Mouse (Mus musculus): ENCODE measurements around the gene Ralgapa2. TPM values are rescaled to one million over a fixed set of nuclear protein-coding genes. Genes with fewer than 3 reads are reported as not detected.

Ralgapa2 gene
- polyA plus RNA-seq, 1 experiment from 2014 or later = 10.6 TPM

DNA sequence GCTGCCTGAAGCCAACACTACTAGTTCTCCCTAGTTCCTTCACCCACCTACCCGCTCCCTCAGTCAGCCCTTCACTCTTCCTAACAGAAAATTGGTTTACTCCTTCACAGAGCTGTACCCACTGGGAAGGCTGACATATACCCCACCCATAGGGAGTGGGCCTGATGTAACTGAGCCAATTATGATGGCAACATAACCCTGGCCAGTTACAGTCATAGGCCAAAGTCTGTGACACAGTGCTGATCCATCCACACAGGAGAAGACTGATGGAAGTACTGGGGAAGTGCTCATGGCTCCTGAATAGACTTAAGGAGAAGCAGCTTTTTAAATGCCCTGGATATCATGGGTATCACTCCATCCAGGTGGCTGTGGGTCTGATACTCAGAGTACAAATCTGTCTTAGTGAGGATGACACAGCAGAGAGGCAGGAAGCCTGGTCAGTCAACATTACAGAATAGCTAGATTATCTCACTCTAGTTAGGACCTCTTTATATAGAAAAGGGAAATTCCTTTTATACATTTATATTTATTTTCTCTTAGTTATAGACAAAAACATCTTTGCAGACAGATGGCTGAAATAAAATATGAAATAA is 18.7 kb downstream of the Ralgapa2 start:
- Histone ChIP-seq H3K4me2 (no peak overlapping the region), H3K9ac (ENCODE audit: low read depth, low read length) (no peak overlapping the region), H3K9me3 (replicated peaks; ENCODE audit: control insufficient read depth, low read length) (no peaks in the 10 kb centered on the region), H3K27ac (ENCODE audit: low read depth, low read length) (no peak overlapping the region), H3K27me3 (ENCODE audit: control insufficient read depth, insufficient read depth, low read length) (no peaks in the 10 kb centered on the region), H3K36me3 (ENCODE audit: control insufficient read depth, insufficient read depth, low read length) (no peaks in the 10 kb centered on the region), H3K4me1 (ENCODE audit: control insufficient read depth, insufficient read depth, low read length) (peaks cover 6% of the 10 kb centered on the region), H3K4me3 (ENCODE audit: low read depth, low read length) (no peak overlapping the region)
- no peak for ATAC-seq (replicated peaks; ENCODE audit: insufficient number of reproducible peaks, low FRiP score, low TSS enrichment)
- 84% methylated on average over 1 of the region's 1 CpGs for WGBS (ENCODE audit: insufficient replicate concordance)

DNA sequence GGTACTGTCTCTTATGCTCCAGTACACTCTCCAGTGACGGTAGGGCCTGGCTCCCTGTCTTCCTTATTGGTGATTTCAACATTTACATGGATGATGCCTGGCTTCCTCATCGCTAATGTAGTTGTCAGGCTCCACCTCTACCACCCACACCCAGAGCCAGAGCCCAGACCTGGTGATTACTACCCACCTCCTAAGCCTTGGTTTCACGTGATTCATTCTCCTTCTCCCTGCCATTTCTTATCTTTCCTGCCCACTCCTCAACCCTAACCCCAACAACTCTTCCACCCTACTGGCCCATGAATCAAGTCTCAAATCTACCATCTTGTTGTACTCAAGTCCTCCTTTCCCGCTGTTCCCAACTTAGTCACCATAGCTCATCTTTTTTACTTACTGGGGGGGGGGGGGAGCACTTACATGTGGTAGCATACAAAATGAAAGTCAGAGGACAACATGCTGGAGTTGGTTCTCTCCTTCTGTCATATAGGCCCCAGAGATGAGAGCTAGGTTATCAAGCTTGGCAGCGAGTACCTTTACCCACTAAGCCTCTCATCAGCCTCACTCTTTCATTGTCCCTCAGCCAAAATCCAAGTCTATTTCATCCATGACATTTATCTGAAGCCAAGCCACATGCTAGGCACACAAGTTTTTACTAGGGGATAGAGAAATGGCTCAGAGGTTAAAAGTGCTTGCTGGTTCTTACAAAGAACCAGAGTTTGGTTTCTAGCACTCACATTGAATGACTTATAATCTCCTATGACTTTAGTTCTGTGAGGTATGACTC is 20.1 kb downstream of the Ralgapa2 start:
- Histone ChIP-seq H3K27me3 (ENCODE audit: control insufficient read depth, insufficient read depth, low read length) (no peaks in the 10 kb centered on the region), H3K9me3 (replicated peaks; ENCODE audit: control insufficient read depth, low read length) (no peaks in the 10 kb centered on the region), H3K9ac (ENCODE audit: low read depth, low read length) (no peak overlapping the region), H3K4me3 (ENCODE audit: low read depth, low read length) (no peak overlapping the region), H3K4me2 (no peak overlapping the region), H3K27ac (ENCODE audit: low read depth, low read length) (no peak overlapping the region), H3K4me1 (ENCODE audit: control insufficient read depth, insufficient read depth, low read length) (peaks cover 9% of the 10 kb centered on the region), H3K36me3 (ENCODE audit: control insufficient read depth, insufficient read depth, low read length) (no peaks in the 10 kb centered on the region)
- whole genome bisulfite sequencing (ENCODE audit: insufficient replicate concordance) = 86% methylated on average over 5 of the region's 5 CpGs
- no peak for ATAC-seq (replicated peaks; ENCODE audit: insufficient number of reproducible peaks, low FRiP score, low TSS enrichment)

DNA sequence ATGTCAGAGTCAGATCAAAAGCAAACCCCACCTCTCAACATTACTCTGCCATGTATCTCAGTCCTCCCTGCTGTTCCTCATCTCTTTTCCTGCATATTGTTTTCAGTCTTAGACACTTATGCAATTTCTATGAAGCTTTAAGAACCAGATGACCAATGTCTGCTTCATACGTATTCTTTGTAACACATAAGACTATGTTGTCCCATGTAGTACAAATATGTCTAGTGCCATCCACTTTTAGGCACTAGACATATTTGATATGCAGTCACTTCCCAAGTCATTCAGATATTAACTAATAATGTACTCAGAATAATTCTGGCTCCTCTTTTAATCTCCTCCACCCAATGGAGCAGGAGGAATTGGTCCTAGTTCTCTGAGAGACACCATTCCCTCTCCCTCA is 21.2 kb downstream of the Ralgapa2 start:
- Histone ChIP-seq H3K4me2 (no peak overlapping the region), H3K9me3 (replicated peaks; ENCODE audit: control insufficient read depth, low read length) (no peaks in the 10 kb centered on the region), H3K4me1 (ENCODE audit: control insufficient read depth, insufficient read depth, low read length) (peaks cover 13% of the 10 kb centered on the region), H3K4me3 (ENCODE audit: low read depth, low read length) (no peak overlapping the region), H3K36me3 (ENCODE audit: control insufficient read depth, insufficient read depth, low read length) (no peaks in the 10 kb centered on the region), H3K27ac (ENCODE audit: low read depth, low read length) (no peak overlapping the region), H3K27me3 (ENCODE audit: control insufficient read depth, insufficient read depth, low read length) (no peaks in the 10 kb centered on the region), H3K9ac (ENCODE audit: low read depth, low read length) (no peak overlapping the region)
- WGBS (ENCODE audit: insufficient replicate concordance) = 95% methylated on average over 1 of the region's 1 CpGs
- ATAC-seq (replicated peaks; ENCODE audit: insufficient number of reproducible peaks, low FRiP score, low TSS enrichment) = no peak

DNA sequence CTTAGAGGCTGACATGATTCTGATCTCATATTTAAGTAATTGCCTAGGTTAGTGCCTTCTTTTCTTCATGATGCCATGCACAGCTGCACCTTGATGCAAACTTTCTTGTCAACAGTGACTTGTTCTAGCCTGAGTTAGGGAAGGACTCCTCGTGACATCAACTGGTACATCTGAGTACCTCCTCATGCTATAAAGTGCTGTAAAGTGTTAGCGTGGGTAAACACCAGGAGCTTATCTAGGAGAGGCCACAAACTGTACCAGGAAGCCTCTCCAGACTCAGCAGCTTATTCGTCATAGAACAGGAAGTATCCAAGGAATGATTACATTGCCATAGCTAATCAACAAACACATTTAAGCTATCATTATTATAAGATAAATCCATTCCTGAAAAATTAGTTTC is 23.9 kb downstream of the Ralgapa2 start:
- Histone ChIP-seq H3K9ac (ENCODE audit: low read depth, low read length) (no peak overlapping the region), H3K4me3 (ENCODE audit: low read depth, low read length) (no peak overlapping the region), H3K36me3 (ENCODE audit: control insufficient read depth, insufficient read depth, low read length) (0 out of 2 replicates have a peak, but pooled peaks cover 2% of the 10 kb centered on the region), H3K4me2 (no peak overlapping the region), H3K27me3 (ENCODE audit: control insufficient read depth, insufficient read depth, low read length) (no peaks in the 10 kb centered on the region), H3K27ac (ENCODE audit: low read depth, low read length) (no peak overlapping the region), H3K9me3 (replicated peaks; ENCODE audit: control insufficient read depth, low read length) (no peaks in the 10 kb centered on the region), H3K4me1 (ENCODE audit: control insufficient read depth, insufficient read depth, low read length) (peaks cover 13% of the 10 kb centered on the region)
- ATAC-seq (replicated peaks; ENCODE audit: insufficient number of reproducible peaks, low FRiP score, low TSS enrichment) = no peak
- 63% methylated on average over 3 of the region's 3 CpGs for WGBS (ENCODE audit: insufficient replicate concordance)

DNA sequence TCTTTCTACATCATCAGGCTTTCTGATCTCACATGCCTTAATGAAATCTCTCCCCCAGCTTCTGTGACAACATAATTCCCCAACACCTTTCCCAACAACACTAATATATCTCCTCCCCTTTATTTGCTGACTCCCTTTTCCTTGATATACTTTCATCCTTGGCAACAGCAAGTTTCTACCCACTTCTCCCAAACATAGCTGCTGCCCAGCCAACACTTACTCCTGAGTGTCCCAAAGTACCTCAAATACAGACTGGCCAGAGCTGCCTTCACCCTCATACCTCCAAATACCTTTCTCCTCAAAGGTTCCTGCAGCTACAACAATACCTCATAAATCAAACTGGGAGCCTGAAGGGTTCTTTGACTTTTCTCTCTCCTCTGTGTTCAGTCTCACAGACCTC is 29.3 kb downstream of the Ralgapa2 start:
- Histone ChIP-seq H3K4me1 (ENCODE audit: control insufficient read depth, insufficient read depth, low read length) (peaks cover 11% of the 10 kb centered on the region), H3K27me3 (ENCODE audit: control insufficient read depth, insufficient read depth, low read length) (no peaks in the 10 kb centered on the region), H3K36me3 (ENCODE audit: control insufficient read depth, insufficient read depth, low read length) (0 out of 2 replicates have a peak, but pooled peaks cover 2% of the 10 kb centered on the region), H3K9ac (ENCODE audit: low read depth, low read length) (no peak overlapping the region), H3K4me2 (no peak overlapping the region), H3K9me3 (replicated peaks; ENCODE audit: control insufficient read depth, low read length) (no peaks in the 10 kb centered on the region), H3K27ac (ENCODE audit: low read depth, low read length) (no peak overlapping the region), H3K4me3 (ENCODE audit: low read depth, low read length) (no peak overlapping the region)
- ATAC-seq (replicated peaks; ENCODE audit: insufficient number of reproducible peaks, low FRiP score, low TSS enrichment) = no peak

DNA sequence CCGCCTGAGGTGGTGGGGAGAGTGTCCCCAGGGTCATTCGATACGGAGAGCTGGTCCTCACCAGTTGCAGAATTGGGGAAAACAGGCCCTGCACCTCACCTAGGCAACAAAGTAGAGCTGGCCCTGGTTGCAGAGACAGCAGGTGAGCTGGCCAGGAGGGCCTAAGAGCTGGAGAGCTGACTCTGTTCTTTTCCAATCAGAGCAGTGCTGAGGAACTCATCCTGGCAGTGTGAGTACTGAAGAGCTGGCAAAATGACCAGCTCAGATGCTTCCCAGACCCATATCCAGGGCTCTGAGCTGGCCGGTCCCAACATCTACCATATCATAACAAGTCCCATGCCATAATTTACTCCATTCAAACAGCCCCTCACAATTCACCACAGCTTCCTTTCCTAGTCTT is 34.7 kb downstream of the Ralgapa2 start:
- Histone ChIP-seq H3K4me1 (ENCODE audit: control insufficient read depth, insufficient read depth, low read length) (no peaks in the 10 kb centered on the region), H3K4me2 (no peak overlapping the region), H3K36me3 (ENCODE audit: control insufficient read depth, insufficient read depth, low read length) (no peaks in the 10 kb centered on the region), H3K4me3 (ENCODE audit: low read depth, low read length) (no peak overlapping the region), H3K27ac (ENCODE audit: low read depth, low read length) (no peak overlapping the region), H3K27me3 (ENCODE audit: control insufficient read depth, insufficient read depth, low read length) (no peaks in the 10 kb centered on the region), H3K9me3 (replicated peaks; ENCODE audit: control insufficient read depth, low read length) (no peaks in the 10 kb centered on the region), H3K9ac (ENCODE audit: low read depth, low read length) (no peak overlapping the region)
- no peak for ATAC-seq (replicated peaks; ENCODE audit: insufficient number of reproducible peaks, low FRiP score, low TSS enrichment)
- 92% methylated on average over 4 of the region's 4 CpGs for whole genome bisulfite sequencing (ENCODE audit: insufficient replicate concordance)

DNA sequence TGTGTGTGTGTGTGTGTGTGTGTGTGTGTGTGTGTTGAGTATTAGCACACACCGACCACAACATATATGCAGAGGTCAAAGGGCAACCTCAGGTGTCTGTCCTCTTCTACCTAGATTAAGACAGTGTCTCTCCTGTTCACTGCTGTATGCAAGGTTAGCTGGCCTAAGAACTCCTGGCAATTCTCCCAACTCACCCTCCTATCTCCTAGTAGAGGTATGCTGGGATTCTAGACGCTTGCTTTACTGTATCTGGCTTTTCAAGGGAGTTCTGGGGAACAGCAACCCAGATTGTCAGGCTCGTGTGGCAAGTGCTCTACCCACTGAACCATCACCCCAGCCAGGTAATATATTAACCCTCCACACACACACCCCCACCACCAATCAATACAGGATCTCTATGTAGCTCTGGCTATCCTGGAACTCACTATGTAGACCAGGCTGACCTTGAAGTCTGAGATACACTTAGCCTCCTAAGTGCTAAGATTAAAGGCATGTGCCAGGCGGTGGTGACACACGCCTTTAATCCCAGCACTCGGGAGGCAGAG is 35.6 kb downstream of the Ralgapa2 start:
- Histone ChIP-seq H3K9me3 (replicated peaks; ENCODE audit: control insufficient read depth, low read length) (no peaks in the 10 kb centered on the region), H3K27ac (ENCODE audit: low read depth, low read length) (no peak overlapping the region), H3K4me3 (ENCODE audit: low read depth, low read length) (no peak overlapping the region), H3K4me1 (ENCODE audit: control insufficient read depth, insufficient read depth, low read length) (no peaks in the 10 kb centered on the region), H3K4me2 (no peak overlapping the region), H3K36me3 (ENCODE audit: control insufficient read depth, insufficient read depth, low read length) (no peaks in the 10 kb centered on the region), H3K9ac (ENCODE audit: low read depth, low read length) (no peak overlapping the region), H3K27me3 (ENCODE audit: control insufficient read depth, insufficient read depth, low read length) (no peaks in the 10 kb centered on the region)
- 72% methylated on average over 6 of the region's 6 CpGs for WGBS (ENCODE audit: insufficient replicate concordance)
- ATAC-seq (replicated peaks; ENCODE audit: insufficient number of reproducible peaks, low FRiP score, low TSS enrichment) = no peak

DNA sequence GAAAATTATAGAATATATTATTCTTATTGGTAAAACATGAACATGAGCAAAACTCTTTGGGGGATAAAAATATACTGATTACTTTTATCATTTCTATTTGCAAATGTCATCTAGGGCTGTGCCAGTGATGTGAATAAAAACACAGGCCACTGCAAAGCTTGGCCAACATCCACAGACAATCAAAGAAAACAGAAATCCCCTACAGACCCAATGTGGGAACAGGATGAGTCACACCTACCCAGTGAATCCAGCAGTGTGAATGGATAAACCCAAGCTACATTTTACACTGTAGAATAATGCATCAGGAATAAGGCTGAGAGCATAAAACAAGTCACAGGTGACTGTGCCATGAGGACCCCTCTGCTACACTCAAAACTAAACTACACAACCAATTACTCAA is 36.1 kb downstream of the Ralgapa2 start:
- no peak overlapping the region for H3K4me2 ChIP-seq
- no peaks in the 10 kb centered on the region for H3K9me3 ChIP-seq (replicated peaks; ENCODE audit: control insufficient read depth, low read length)
- no peaks in the 10 kb centered on the region for H3K27me3 ChIP-seq (ENCODE audit: control insufficient read depth, insufficient read depth, low read length)
- no peak overlapping the region for H3K9ac ChIP-seq (ENCODE audit: low read depth, low read length)
- no peak overlapping the region for H3K4me3 ChIP-seq (ENCODE audit: low read depth, low read length)
- ATAC-seq (replicated peaks; ENCODE audit: insufficient number of reproducible peaks, low FRiP score, low TSS enrichment) = no peak
- H3K27ac ChIP-seq (ENCODE audit: low read depth, low read length) = no peak overlapping the region
- peaks cover 2% of the 10 kb centered on the region; the same call in 1 of the 2 replicates for H3K4me1 ChIP-seq (ENCODE audit: control insufficient read depth, insufficient read depth, low read length)
- no peaks in the 10 kb centered on the region for H3K36me3 ChIP-seq (ENCODE audit: control insufficient read depth, insufficient read depth, low read length)

DNA sequence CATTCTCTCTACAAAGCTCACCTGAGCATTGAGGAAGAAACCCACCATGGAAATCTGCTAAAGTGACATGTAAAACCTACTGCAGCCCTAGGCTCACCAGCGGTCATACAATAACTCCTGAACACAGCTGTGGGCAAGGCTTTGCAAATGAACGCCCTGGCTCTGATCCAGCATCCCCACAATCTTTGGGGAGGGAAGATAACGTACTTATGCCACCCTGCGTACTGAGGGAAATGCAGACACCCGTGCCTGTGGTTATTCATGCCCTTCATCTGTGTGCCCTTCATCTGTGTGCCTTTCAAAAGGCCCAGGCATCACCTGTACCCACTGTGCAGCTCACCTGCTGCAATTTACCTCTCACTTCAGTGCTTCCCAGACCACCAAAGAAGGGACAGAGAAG is 41.2 kb downstream of the Ralgapa2 start:
- no peaks in the 10 kb centered on the region for H3K27me3 ChIP-seq (ENCODE audit: control insufficient read depth, insufficient read depth, low read length)
- H3K4me1 ChIP-seq (ENCODE audit: control insufficient read depth, insufficient read depth, low read length) = peaks cover 3% of the 10 kb centered on the region; the same call in 1 of the 2 replicates
- no peaks in the 10 kb centered on the region for H3K9me3 ChIP-seq (replicated peaks; ENCODE audit: control insufficient read depth, low read length)
- no peak overlapping the region for H3K27ac ChIP-seq (ENCODE audit: low read depth, low read length)
- H3K4me2 ChIP-seq = no peak overlapping the region
- no peak for ATAC-seq (replicated peaks; ENCODE audit: insufficient number of reproducible peaks, low FRiP score, low TSS enrichment)
- no peaks in the 10 kb centered on the region for H3K36me3 ChIP-seq (ENCODE audit: control insufficient read depth, insufficient read depth, low read length)
- H3K9ac ChIP-seq (ENCODE audit: low read depth, low read length) = no peak overlapping the region
- WGBS (ENCODE audit: insufficient replicate concordance) = 37% methylated on average over 5 of the region's 5 CpGs
- H3K4me3 ChIP-seq (ENCODE audit: low read depth, low read length) = no peak overlapping the region

All from heart, embryonic 11.5 days (tissue).